8 mouse cellular contexts compared by ENCODE assay signal in genomic region chr5:65762686-65763085, GRCm38 (mm10). TPM values are rescaled to one million over a fixed set of nuclear protein-coding genes. Genes with fewer than 3 reads are reported as not detected.
DNase-seq lines count a peak whose midpoint lies in the region; ATAC-seq and TF ChIP-seq lines count a peak whose summit lies in the region.

No protein-coding gene starts in this region.

- dilution Hi-C loops in CH12.LX (cut with MboI; ENCODE audit: extremely low pct_ligation_motif_present, extremely low pct_unique_long_range_greater_than_20kb, low sequenced_read_pairs) = no loop called here

- no peaks in the 10 kb centered on the region for H3K27me3 ChIP-seq in heart, embryonic 11.5 days (ENCODE audit: control insufficient read depth, insufficient read depth, low read length)
- H3K27me3 ChIP-seq in CH12.LX (replicated peaks) = peaks cover 5% of the 10 kb centered on the region
- H3K27me3 ChIP-seq in forebrain, embryonic 11.5 days (ENCODE audit: control insufficient read depth, insufficient read depth, low read length) = no peaks in the 10 kb centered on the region
- no peaks in the 10 kb centered on the region for H3K27me3 ChIP-seq in liver, embryonic 13.5 days

- in situ Hi-C loops in CH12.LX (cut with MboI; ENCODE audit: low pct_ligation_motif_present, low pct_unique_long_range_greater_than_20kb, low sequenced_read_pairs) = no loop called here

- peaks cover 12% of the 10 kb centered on the region for H3K79me2 ChIP-seq in CH12.LX (replicated peaks; ENCODE audit: control insufficient read depth, extremely low read depth, insufficient read depth, poor library complexity, severe bottlenecking)

- no peak for DNase-seq in heart, postnatal 4 days
- DNase-seq in CH12.LX (ENCODE audit: extremely low read depth) = no peak
- no peak for DNase-seq in forebrain, embryonic 11.5 days (ENCODE audit: low spot score)
- DNase-seq in liver, embryonic 13.5 days = no peak
- DNase-seq in adrenal gland, postnatal 25 days = no peak
- no peak for DNase-seq in spleen, adult 18-20 months
- no peak for DNase-seq in layer of hippocampus, postnatal 14 days (ENCODE audit: low spot score in 2 of 2)

- no peak for TF ChIP-seq POLR2A in CH12.LX (IDR thresholded peaks at IDR 0.05; ENCODE audit: low read depth, low read length)

- H3K4me2 ChIP-seq in heart, embryonic 11.5 days = peak overlapping the region; percentile 71
- H3K4me2 ChIP-seq in CH12.LX (ENCODE audit: insufficient read depth, low read depth, poor library complexity, severe bottlenecking) = peak overlapping the region; percentile 67
- peak overlapping the region; percentile 95 for H3K4me2 ChIP-seq in forebrain, embryonic 11.5 days (ENCODE audit: low read depth, low read length, severe bottlenecking)
- H3K4me2 ChIP-seq in liver, embryonic 13.5 days = peak overlapping the region; percentile 97

- TF ChIP-seq EP300 in CH12.LX (IDR thresholded peaks at IDR 0.05; ENCODE audit: low read length) = no peak

- no peak for TF ChIP-seq CTCF in CH12.LX (conservative IDR thresholded peaks at IDR 0.05 in 1 of 2, IDR thresholded peaks at IDR 0.05 in 1 of 2; ENCODE audit: low read depth in 2 of 2, low read length in 2 of 2)

- peak overlapping the region; percentile 100 for H3K9ac ChIP-seq in heart, embryonic 11.5 days (ENCODE audit: low read depth, low read length)
- peak overlapping the region; percentile 93; the same call in 1 of the 2 replicates for H3K9ac ChIP-seq in CH12.LX (ENCODE audit: insufficient read depth, low read depth)
- H3K9ac ChIP-seq in forebrain, embryonic 11.5 days (ENCODE audit: low read length) = peak overlapping the region; percentile 100
- peak overlapping the region; percentile 99 for H3K9ac ChIP-seq in liver, embryonic 13.5 days

- ATAC-seq in heart, embryonic 11.5 days (replicated peaks; ENCODE audit: insufficient number of reproducible peaks, low FRiP score, low TSS enrichment) = no peak
- ATAC-seq in forebrain, embryonic 11.5 days (replicated peaks; ENCODE audit: low FRiP score) = no peak
- ATAC-seq in liver, embryonic 13.5 days (ENCODE audit: low read depth) = no peak

- peak overlapping the region; percentile 96 for H3K4me3 ChIP-seq in heart, embryonic 11.5 days (ENCODE audit: low read depth, low read length)
- H3K4me3 ChIP-seq in CH12.LX (replicated peaks in 1 of 3; ENCODE audit: low read depth in 2 of 3, low read length in 2 of 3, poor library complexity in 1 of 3) = peak overlapping the region in 2 of 3 experiments; percentile 85 to 86
- peak overlapping the region; percentile 91 for H3K4me3 ChIP-seq in forebrain, embryonic 11.5 days (ENCODE audit: low read depth, low read length)
- H3K4me3 ChIP-seq in liver, embryonic 13.5 days (replicated peaks) = peak overlapping the region; percentile 94

- peak overlapping the region; percentile 100 for H3K27ac ChIP-seq in heart, embryonic 11.5 days (ENCODE audit: low read depth, low read length)
- H3K27ac ChIP-seq in CH12.LX (ENCODE audit: insufficient read depth, low read depth) = no peak overlapping the region
- peak overlapping the region; percentile 100 for H3K27ac ChIP-seq in forebrain, embryonic 11.5 days (ENCODE audit: low read depth, low read length)
- H3K27ac ChIP-seq in liver, embryonic 13.5 days = peak overlapping the region; percentile 99

- no peaks in the 10 kb centered on the region for H3K36me3 ChIP-seq in heart, embryonic 11.5 days (ENCODE audit: control insufficient read depth, insufficient read depth, low read length)
- peaks cover 0 to under 1% of the 10 kb centered on the region in 2 experiments for H3K36me3 ChIP-seq in CH12.LX (replicated peaks in 1 of 2; ENCODE audit: control insufficient read depth in 1 of 2, insufficient read depth in 1 of 2, low read length in 1 of 2)
- no peaks in the 10 kb centered on the region for H3K36me3 ChIP-seq in forebrain, embryonic 11.5 days (ENCODE audit: control insufficient read depth, insufficient read depth, low read length)
- no peaks in the 10 kb centered on the region for H3K36me3 ChIP-seq in liver, embryonic 13.5 days

- TF ChIP-seq RAD21 in CH12.LX (IDR thresholded peaks at IDR 0.05; ENCODE audit: low read depth, low read length) = no peak

- peaks cover 8% of the 10 kb centered on the region for H3K4me1 ChIP-seq in heart, embryonic 11.5 days (ENCODE audit: control insufficient read depth, insufficient read depth, low read length)
- H3K4me1 ChIP-seq in CH12.LX (ENCODE audit: control insufficient read depth in 1 of 2, insufficient read depth in 2 of 2) = peaks cover 0 to 5% of the 10 kb centered on the region in 2 experiments; a peak in 2 of 4 replicates
- H3K4me1 ChIP-seq in forebrain, embryonic 11.5 days (replicated peaks; ENCODE audit: control insufficient read depth, insufficient read depth, low read length) = no peaks in the 10 kb centered on the region; the same call in 1 of the 2 replicates
- peaks cover 29% of the 10 kb centered on the region for H3K4me1 ChIP-seq in liver, embryonic 13.5 days (replicated peaks)

- no peaks in the 10 kb centered on the region for H3K9me3 ChIP-seq in heart, embryonic 11.5 days (replicated peaks; ENCODE audit: control insufficient read depth, low read length)
- H3K9me3 ChIP-seq in CH12.LX (replicated peaks; ENCODE audit: low read length) = no peaks in the 10 kb centered on the region
- no peaks in the 10 kb centered on the region for H3K9me3 ChIP-seq in forebrain, embryonic 11.5 days (ENCODE audit: control insufficient read depth, low read length)
- H3K9me3 ChIP-seq in liver, embryonic 13.5 days (replicated peaks) = no peaks in the 10 kb centered on the region

- WGBS in heart, embryonic 11.5 days (ENCODE audit: insufficient replicate concordance) = 5% methylated on average over 3 of the region's 3 CpGs
- 2% methylated on average over 3 of the region's 3 CpGs for WGBS in forebrain, embryonic 11.5 days
- under 1% methylated on average over 3 of the region's 3 CpGs for WGBS in liver, embryonic 13.5 days (ENCODE audit: insufficient replicate concordance)

TF ChIP-seq in CH12.LX, 34 proteins besides CTCF, POLR2A, EP300 and RAD21:
- TF ChIP-seq IRF4 (IDR thresholded peaks at IDR 0.05; ENCODE audit: low read depth, low read length) (no peak), ETS1 (conservative IDR thresholded peaks at IDR 0.05; ENCODE audit: low read depth, low read length) (no peak), KAT2A (IDR thresholded peaks at IDR 0.05; ENCODE audit: insufficient replicate concordance, low read length) (no peak), SMC3 (IDR thresholded peaks at IDR 0.05; ENCODE audit: low read depth, low read length) (no peak), PAX5 (IDR thresholded peaks at IDR 0.05; ENCODE audit: low read length) (no peak), E2F4 (IDR thresholded peaks at IDR 0.05; ENCODE audit: insufficient replicate concordance, low read depth, low read length) (no peak), MAZ (IDR thresholded peaks at IDR 0.05; ENCODE audit: low read depth, low read length) (no peak), UBTF (IDR thresholded peaks at IDR 0.05; ENCODE audit: low read depth, low read length) (no peak), CHD1 (IDR thresholded peaks at IDR 0.05; ENCODE audit: low read depth, low read length) (no peak)

RNA-seq across cellular contexts. Expression of gene N4bp2, which starts 0.6 kb away (rescaled TPM):
- 32.7 and 47.9 TPM in 2 replicates for polyA plus RNA-seq in heart, embryonic 11.5 days (2014; fragmentation: Nextera tagmentation; extraction: Ambion mirVana)
- 10 to 100 TPM; 33.7 to 36.6 TPM for total RNA-seq in heart, postnatal 4 days (2021)
- total RNA-seq in CH12.LX (2012; rRNA removed) = 13.5 and 15.1 TPM in 2 replicates
- 12.8 and 13.1 TPM in 2 replicates for total RNA-seq in CH12.LX (2014; rRNA removed)
- 15.1 and 16.4 TPM in 2 replicates for polyA plus RNA-seq in CH12.LX (2012; ENCODE audit: insufficient read length, low read depth)
- 47.1 and 56.3 TPM in 2 replicates for polyA plus RNA-seq in forebrain, embryonic 11.5 days (2014; fragmentation: Nextera tagmentation; extraction: Ambion mirVana)
- 9.6 and 11.5 TPM in 2 replicates for polyA plus RNA-seq in liver, embryonic 13.5 days (2015; fragmentation: Nextera tagmentation; extraction: Ambion mirVana)
- total RNA-seq in adrenal gland, postnatal 25 days (2021) = 15.7 and 28.0 TPM in 2 replicates
- total RNA-seq in layer of hippocampus, postnatal 14 days (2021) = 10 to 100 TPM; 16.9 to 17.8 TPM
